Mouse (Mus musculus): ENCODE data around the gene Cpxm1. TPM values are rescaled to one million over a fixed set of nuclear protein-coding genes. Genes with fewer than 3 reads are reported as not detected.

Cpxm1 gene
- polyA plus RNA-seq, 1 experiment from 2014 or later, result 36.1 TPM

GRCm38 (mm10) chr2:130358852-130359251, 38.5 kb downstream of the Cpxm1 start:
- H3K27ac ChIP-seq, result no peak overlapping the region
- no peak overlapping the region for H3K9ac ChIP-seq
- H3K4me3 ChIP-seq (replicated peaks), result no peak overlapping the region
- H3K27me3 ChIP-seq (replicated peaks), result peaks cover 36% of the 10 kb centered on the region
- H3K9me3 ChIP-seq, result no peaks in the 10 kb centered on the region
- H3K36me3 ChIP-seq, result no peaks in the 10 kb centered on the region
- 21% methylated on average over 5 of the region's 5 CpGs for WGBS
- no peak overlapping the region for H3K4me2 ChIP-seq (replicated peaks)
- H3K4me1 ChIP-seq (replicated peaks), result no peaks in the 10 kb centered on the region
- no peak for ATAC-seq

GRCm38 (mm10) chr2:130357551-130357950, 39.8 kb downstream of the Cpxm1 start:
- ATAC-seq, result no peak
- H3K4me3 ChIP-seq (replicated peaks), result no peak overlapping the region
- H3K36me3 ChIP-seq, result no peaks in the 10 kb centered on the region
- WGBS, result 91% methylated on average over 5 of the region's 5 CpGs
- no peak overlapping the region for H3K9ac ChIP-seq
- H3K4me1 ChIP-seq (replicated peaks), result no peaks in the 10 kb centered on the region
- H3K27me3 ChIP-seq (replicated peaks), result peaks cover 27% of the 10 kb centered on the region
- H3K4me2 ChIP-seq (replicated peaks), result no peak overlapping the region
- H3K27ac ChIP-seq, result no peak overlapping the region
- H3K9me3 ChIP-seq, result no peaks in the 10 kb centered on the region

GRCm38 (mm10) chr2:130353889-130354288, 43.5 kb downstream of the Cpxm1 start:
- ATAC-seq, result no peak
- Histone ChIP-seq H3K4me1 (replicated peaks) (no peaks in the 10 kb centered on the region), H3K4me3 (replicated peaks) (no peak overlapping the region), H3K27ac (no peak overlapping the region), H3K9me3 (no peaks in the 10 kb centered on the region), H3K9ac (no peak overlapping the region), H3K4me2 (replicated peaks) (no peak overlapping the region), H3K27me3 (replicated peaks) (no peaks in the 10 kb centered on the region), H3K36me3 (no peaks in the 10 kb centered on the region)
- WGBS, result 75% methylated on average over 3 of the region's 3 CpGs

GRCm38 (mm10) chr2:130353411-130353810, 44.0 kb downstream of the Cpxm1 start:
- Histone ChIP-seq H3K9me3 (no peaks in the 10 kb centered on the region), H3K4me2 (replicated peaks) (no peak overlapping the region), H3K36me3 (no peaks in the 10 kb centered on the region), H3K4me3 (replicated peaks) (no peak overlapping the region), H3K4me1 (replicated peaks) (no peaks in the 10 kb centered on the region), H3K27me3 (replicated peaks) (no peaks in the 10 kb centered on the region), H3K9ac (no peak overlapping the region), H3K27ac (no peak overlapping the region)
- ATAC-seq, result no peak
- 92% methylated on average over 8 of the region's 8 CpGs for WGBS

- no peak overlapping the region for H3K4me2 ChIP-seq (replicated peaks)
- WGBS, result 53% methylated on average over 5 of the region's 5 CpGs
- no peaks in the 10 kb centered on the region for H3K9me3 ChIP-seq
- no peak overlapping the region for H3K9ac ChIP-seq
- H3K36me3 ChIP-seq, result no peaks in the 10 kb centered on the region
- H3K4me3 ChIP-seq (replicated peaks), result no peak overlapping the region
- H3K4me1 ChIP-seq (replicated peaks), result no peaks in the 10 kb centered on the region
- no peak for ATAC-seq
- H3K27ac ChIP-seq, result no peak overlapping the region
- H3K27me3 ChIP-seq (replicated peaks), result no peaks in the 10 kb centered on the region
Measured at GRCm38 (mm10) chr2:130351758-130352339, 45.5 kb downstream of the Cpxm1 start.

- WGBS, result 92% methylated on average over 3 of the region's 3 CpGs
- Histone ChIP-seq H3K9ac (no peak overlapping the region), H3K27me3 (replicated peaks) (no peaks in the 10 kb centered on the region), H3K4me3 (replicated peaks) (no peak overlapping the region), H3K36me3 (no peaks in the 10 kb centered on the region), H3K4me2 (replicated peaks) (no peak overlapping the region), H3K4me1 (replicated peaks) (no peaks in the 10 kb centered on the region), H3K27ac (no peak overlapping the region), H3K9me3 (no peaks in the 10 kb centered on the region)
- no peak for ATAC-seq
Measured at GRCm38 (mm10) chr2:130350376-130350775, 47.0 kb downstream of the Cpxm1 start.

GRCm38 (mm10) chr2:130341220-130341580, 56.2 kb downstream of the Cpxm1 start:
- WGBS, result 88% methylated on average over 7 of the region's 7 CpGs
- Histone ChIP-seq H3K9me3 (no peaks in the 10 kb centered on the region), H3K4me1 (replicated peaks) (no peaks in the 10 kb centered on the region), H3K9ac (no peak overlapping the region), H3K27me3 (replicated peaks) (no peaks in the 10 kb centered on the region), H3K4me3 (replicated peaks) (no peak overlapping the region), H3K27ac (no peak overlapping the region), H3K36me3 (no peaks in the 10 kb centered on the region), H3K4me2 (replicated peaks) (no peak overlapping the region)
- no peak for ATAC-seq

Other genes starting within 250 kb of the Cpxm1 start
- 517 and 522 TPM in 2 replicates for gene Snrpb, start 218.2 kb downstream of the Cpxm1 start, polyA plus RNA-seq (2015; fragmentation: Nextera tagmentation; extraction: Ambion mirVana)
- not detected in 2 replicates for gene Tmc2, start 202.4 kb downstream of the Cpxm1 start, polyA plus RNA-seq (2015; fragmentation: Nextera tagmentation; extraction: Ambion mirVana)
- gene Nop56, start 123.1 kb downstream of the Cpxm1 start, polyA plus RNA-seq (2015; fragmentation: Nextera tagmentation; extraction: Ambion mirVana), result 276 and 282 TPM in 2 replicates
- gene Idh3b, start 113.0 kb downstream of the Cpxm1 start, polyA plus RNA-seq (2015; fragmentation: Nextera tagmentation; extraction: Ambion mirVana), result 247 and 268 TPM in 2 replicates
- gene Ebf4, start 102.4 kb downstream of the Cpxm1 start, polyA plus RNA-seq (2015; fragmentation: Nextera tagmentation; extraction: Ambion mirVana), result 2.2 TPM in 2 replicates
- gene Gm28372, start 7.7 kb upstream of the Cpxm1 start, polyA plus RNA-seq (2015; fragmentation: Nextera tagmentation; extraction: Ambion mirVana), result 0.13 TPM in 1 of 2 replicates, not detected in the other
- not detected in 2 replicates for gene 1700020A23Rik, start 7.7 kb upstream of the Cpxm1 start, polyA plus RNA-seq (2015; fragmentation: Nextera tagmentation; extraction: Ambion mirVana)
- not detected in 2 replicates for gene Tmem239, start 8.9 kb upstream of the Cpxm1 start, polyA plus RNA-seq (2015; fragmentation: Nextera tagmentation; extraction: Ambion mirVana)
- gene Vps16, start 26.8 kb upstream of the Cpxm1 start, polyA plus RNA-seq (2015; fragmentation: Nextera tagmentation; extraction: Ambion mirVana), result 74.3 and 76.7 TPM in 2 replicates
- gene Pced1a, start 27.1 kb upstream of the Cpxm1 start, polyA plus RNA-seq (2015; fragmentation: Nextera tagmentation; extraction: Ambion mirVana), result 10.5 and 11.8 TPM in 2 replicates
- 71.9 and 73.9 TPM in 2 replicates for gene Ptpra, start 52.7 kb upstream of the Cpxm1 start, polyA plus RNA-seq (2015; fragmentation: Nextera tagmentation; extraction: Ambion mirVana)
- 84.4 and 94.1 TPM in 2 replicates for gene Mrps26, start 166.2 kb upstream of the Cpxm1 start, polyA plus RNA-seq (2015; fragmentation: Nextera tagmentation; extraction: Ambion mirVana)
- not detected in 2 replicates for gene Oxt, start 178.6 kb upstream of the Cpxm1 start, polyA plus RNA-seq (2015; fragmentation: Nextera tagmentation; extraction: Ambion mirVana)
- gene Avp, start 185.0 kb upstream of the Cpxm1 start, polyA plus RNA-seq (2015; fragmentation: Nextera tagmentation; extraction: Ambion mirVana), result not detected in 2 replicates
- 14.0 and 16.3 TPM in 2 replicates for gene Fastkd5, start 232.5 kb upstream of the Cpxm1 start, polyA plus RNA-seq (2015; fragmentation: Nextera tagmentation; extraction: Ambion mirVana)
- 12.0 and 12.2 TPM in 2 replicates for gene Ubox5, start 232.5 kb upstream of the Cpxm1 start, polyA plus RNA-seq (2015; fragmentation: Nextera tagmentation; extraction: Ambion mirVana)
- gene Lzts3, start 245.2 kb upstream of the Cpxm1 start, polyA plus RNA-seq (2015; fragmentation: Nextera tagmentation; extraction: Ambion mirVana), result 13.9 and 16.5 TPM in 2 replicates

All from intestine, embryonic 15.5 days (tissue).